Mouse (Mus musculus) limb, embryonic 11.5 days (tissue): ENCODE results near the gene Thtpa. TPM values are rescaled to one million over a fixed set of nuclear protein-coding genes. Genes with fewer than 3 reads are reported as not detected.

Experiments used
- ATAC-seq: fragments of 200-750 bp; cut with Nextera tagmentation; 2 replicates; pipeline ENCODE4 v1.8.0; 2017; ENCODE audit warnings: low read depth; ENCODE audit not compliant: insufficient number of reproducible peaks, low FRiP score, low TSS enrichment
- DNase-seq: peaks from one replicate; pipeline ENCODE4 v3.0.0-alpha.2; 2015; ENCODE audit warnings: low spot score
- H3K27ac ChIP-seq: fragments of 300-500 bp; sonication (generic); replicated peaks from 2 replicates; pipeline ENCODE4 v1.5.1; 2014; ENCODE audit warnings: low read depth, mild to moderate bottlenecking, low read length
- H3K27me3 ChIP-seq: fragments of 300-500 bp; sonication (generic); 2 replicates; pipeline ENCODE4 v1.6.1; 2014; ENCODE audit warnings: mild to moderate bottlenecking, low read length, mixed read lengths; ENCODE audit not compliant: control insufficient read depth, insufficient read depth
- H3K36me3 ChIP-seq: fragments of 300-500 bp; sonication (generic); 2 replicates; pipeline ENCODE4 v1.6.1; 2014; ENCODE audit warnings: mild to moderate bottlenecking, low read length, moderate library complexity, mixed read lengths; ENCODE audit not compliant: control insufficient read depth, insufficient read depth
- H3K4me1 ChIP-seq: fragments of 300-500 bp; sonication (generic); 2 replicates; pipeline ENCODE4 v1.6.1; 2014; ENCODE audit warnings: low read length, mixed read lengths; ENCODE audit not compliant: control insufficient read depth, insufficient read depth
- H3K4me2 ChIP-seq: fragments of 300-500 bp; sonication (generic); 2 replicates; pipeline ENCODE4 v1.6.1; 2014; ENCODE audit warnings: low read depth, mild to moderate bottlenecking, moderate library complexity; ENCODE audit not compliant: severe bottlenecking
- H3K4me3 ChIP-seq: fragments of 300-500 bp; sonication (generic); 2 replicates; pipeline ENCODE4 v1.5.1; 2014; ENCODE audit warnings: low read depth, low read length
- H3K9ac ChIP-seq: fragments of 300-500 bp; sonication (generic); 2 replicates; pipeline ENCODE4 v1.6.1; 2014; ENCODE audit warnings: mild to moderate bottlenecking, low read length
- H3K9me3 ChIP-seq: fragments of 300-500 bp; sonication (generic); 2 replicates; pipeline ENCODE4 v1.6.1; 2016; ENCODE audit warnings: low read length; ENCODE audit not compliant: control insufficient read depth
- WGBS: fragments of 180-500 bp; shearing (Covaris S2); extraction: QIAGEN DNeasy Blood & Tissue Kit; methylation state at CpG from one replicate; pipeline ENCODE4 v1.1.7; 2014; 5-methylcytosine and 5-hydroxymethylcytosine counted together
- polyA plus RNA-seq: library from polyadenylated mRNA; unstranded; fragments of >200 nt; fragmentation: Nextera tagmentation; extraction: Ambion mirVana; gene quantifications from 2 replicates; pipeline ENCODE4 v1.2.1, GENCODE M21; 2014

Thtpa gene
- polyA plus RNA-seq, 1 experiment from 2014 or later = 23.1 TPM

DNA sequence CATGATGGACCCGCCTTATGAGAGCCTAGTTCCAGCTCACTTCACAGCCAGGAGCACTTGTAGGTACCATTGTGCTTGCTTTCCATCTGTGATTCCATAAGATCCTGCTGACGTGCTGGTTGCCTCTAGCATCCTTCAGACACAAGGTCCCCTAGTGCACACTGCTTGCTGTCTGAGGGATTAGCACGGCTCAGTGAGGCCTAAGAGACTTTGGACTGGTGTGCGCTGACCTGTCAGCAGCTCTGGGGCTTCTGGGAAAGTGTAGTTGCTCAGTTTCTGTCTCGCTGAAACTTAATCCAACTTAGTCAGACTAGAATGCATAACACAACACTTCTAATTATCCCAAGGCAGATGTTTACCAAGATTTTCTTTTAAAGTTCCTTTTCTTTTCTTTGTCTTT is 34.7 kb upstream of the Thtpa start:
- Histone ChIP-seq H3K36me3 (no peaks in the 10 kb centered on the region), H3K27me3 (peaks cover 4% of the 10 kb centered on the region; the same call in 1 of the 2 replicates), H3K9me3 (no peaks in the 10 kb centered on the region), H3K4me3 (no peak overlapping the region), H3K27ac (no peak overlapping the region), H3K9ac (no peak overlapping the region), H3K4me1 (peaks cover 11% of the 10 kb centered on the region), H3K4me2 (no peak overlapping the region)
- DNase-seq (no peak), ATAC-seq (no peak)
- WGBS = 77% methylated on average over 5 of the region's 5 CpGs

DNA sequence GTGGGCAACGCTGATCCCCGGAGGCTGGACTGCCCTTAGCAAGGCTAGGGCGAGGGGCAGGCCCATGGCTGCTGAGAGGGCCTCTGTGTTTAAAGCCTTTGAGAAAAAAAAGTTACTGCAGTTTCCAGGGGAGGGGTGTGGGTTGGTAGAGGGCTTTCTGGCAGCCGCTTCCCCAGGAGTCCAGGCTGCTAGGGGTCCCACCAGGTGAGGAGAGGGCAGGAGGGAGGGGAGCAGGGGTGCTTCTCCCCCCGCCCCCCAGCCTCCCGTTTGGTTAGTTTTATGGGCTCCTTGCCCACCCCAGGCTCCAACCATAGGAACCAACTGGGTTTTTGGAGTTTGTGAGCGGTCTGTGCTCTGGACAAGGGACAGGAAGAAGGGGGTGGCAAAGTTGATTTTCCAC is 32.7 kb upstream of the Thtpa start:
- Histone ChIP-seq H3K4me3 (no peak overlapping the region), H3K9me3 (no peaks in the 10 kb centered on the region), H3K4me2 (peak overlapping the region; percentile 25; the same call in 1 of the 2 replicates), H3K9ac (no peak overlapping the region), H3K4me1 (peaks cover 11% of the 10 kb centered on the region), H3K27me3 (peaks cover 4% of the 10 kb centered on the region; the same call in 1 of the 2 replicates), H3K36me3 (peaks cover 3% of the 10 kb centered on the region), H3K27ac (0 out of 2 replicates have a peak overlapping the region, but pooled peaks have one; percentile 18)
- 0 out of 2 replicates have a peak, but pooled peaks have one; percentile 44 for ATAC-seq
- DNase-seq = no peak
- 35% methylated on average over 7 of the region's 7 CpGs for WGBS

DNA sequence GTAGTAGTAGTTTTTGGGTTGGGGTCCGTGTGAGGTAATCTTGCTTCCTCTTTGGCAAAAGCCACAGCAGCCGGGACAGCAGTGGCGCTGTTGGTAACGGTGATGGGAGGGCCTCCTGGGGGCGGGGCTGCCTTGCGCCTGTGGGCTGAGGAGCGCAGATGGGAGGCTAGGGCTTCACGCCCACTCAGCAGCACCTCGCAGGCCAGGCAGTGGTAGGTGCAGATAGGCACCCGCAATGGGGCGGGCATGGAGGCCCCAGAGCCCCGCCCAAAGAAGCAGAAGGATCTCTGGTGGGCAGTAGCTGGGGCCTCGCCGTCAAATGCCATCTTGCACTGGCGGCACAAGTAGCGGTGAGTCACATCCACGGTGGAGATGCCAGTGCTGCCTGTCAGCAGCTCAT is 32.0 kb upstream of the Thtpa start:
- peak; percentile 69 for DNase-seq
- Histone ChIP-seq H3K4me3 (no peak overlapping the region), H3K4me2 (peak overlapping the region; percentile 36), H3K9ac (no peak overlapping the region), H3K4me1 (peaks cover 11% of the 10 kb centered on the region), H3K27me3 (peaks cover 4% of the 10 kb centered on the region; the same call in 1 of the 2 replicates), H3K36me3 (peaks cover 4% of the 10 kb centered on the region), H3K9me3 (no peaks in the 10 kb centered on the region), H3K27ac (no peak overlapping the region)
- peak; percentile 41; the same call in 1 of the 2 replicates for ATAC-seq
- WGBS = 10% methylated on average over 17 of the region's 17 CpGs

DNA sequence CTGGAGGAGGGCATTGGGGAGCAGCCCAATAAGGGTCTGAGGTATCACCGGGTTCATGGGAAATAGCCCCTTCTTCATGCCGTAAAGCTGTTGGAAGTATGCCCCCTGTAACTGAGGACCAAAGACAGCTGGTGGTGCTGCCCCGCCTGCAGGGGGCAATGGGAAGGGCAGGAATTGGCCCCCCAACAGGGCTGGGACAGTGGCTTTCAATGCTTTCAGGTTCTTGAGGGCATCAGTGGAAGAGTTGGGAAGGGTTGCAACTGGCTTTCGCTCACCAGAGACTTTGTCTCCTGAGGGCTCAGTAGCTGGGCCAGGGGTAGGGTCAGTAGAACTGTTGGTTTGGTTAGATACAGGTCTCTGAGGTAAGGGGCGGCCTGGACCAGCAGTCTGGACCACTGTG is 31.5 kb upstream of the Thtpa start:
- no peak overlapping the region for H3K27ac ChIP-seq
- no peak overlapping the region for H3K4me3 ChIP-seq
- H3K36me3 ChIP-seq = peaks cover 5% of the 10 kb centered on the region
- 84% methylated on average over 5 of the region's 5 CpGs for WGBS
- peaks cover 4% of the 10 kb centered on the region; the same call in 1 of the 2 replicates for H3K27me3 ChIP-seq
- no peak for DNase-seq
- no peak overlapping the region for H3K9ac ChIP-seq
- H3K9me3 ChIP-seq = no peaks in the 10 kb centered on the region
- no peak for ATAC-seq
- H3K4me1 ChIP-seq = peaks cover 11% of the 10 kb centered on the region
- H3K4me2 ChIP-seq = no peak overlapping the region

DNA sequence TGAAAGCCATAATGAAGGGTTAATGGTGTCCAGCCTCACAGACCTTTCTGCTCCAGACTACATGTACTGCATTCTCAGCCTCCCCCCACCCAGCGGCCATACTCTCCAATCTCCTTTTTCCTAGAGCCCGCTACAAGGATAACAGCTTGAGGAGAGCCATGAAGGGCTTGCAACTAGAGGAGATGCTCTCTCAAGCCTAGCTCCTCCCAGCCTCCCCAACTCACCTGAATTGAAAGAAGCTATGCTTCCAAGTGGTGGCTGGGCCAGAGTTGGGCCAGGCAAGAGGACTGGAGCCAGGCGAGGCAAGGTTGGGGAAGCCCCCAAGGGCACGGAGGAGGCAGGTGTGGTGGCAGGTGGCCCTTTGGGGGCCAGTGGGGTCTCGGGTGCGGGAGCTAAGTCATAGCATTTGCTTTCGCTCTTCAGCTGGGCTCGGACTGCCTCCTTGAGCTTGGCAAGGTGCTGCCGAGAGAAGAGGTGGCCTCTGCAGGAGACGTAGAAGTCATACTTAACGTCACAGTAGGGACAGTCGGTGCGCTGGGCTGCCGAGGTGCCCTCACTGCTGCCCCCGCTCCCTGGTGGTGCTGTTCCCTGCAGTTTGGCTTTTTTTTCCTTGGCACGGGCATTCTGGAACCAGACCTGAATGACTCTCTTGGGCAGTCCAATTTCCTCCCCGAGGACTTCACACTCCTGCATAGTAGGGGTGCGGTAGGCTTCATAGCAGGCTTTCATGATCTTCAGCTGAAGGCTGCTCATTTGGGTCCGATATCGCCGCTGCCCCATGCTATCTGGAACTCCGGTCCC is 30.8 kb upstream of the Thtpa start:
- Histone ChIP-seq H3K36me3 (peaks cover 5% of the 10 kb centered on the region), H3K4me3 (no peak overlapping the region), H3K4me1 (peaks cover 11% of the 10 kb centered on the region), H3K9ac (no peak overlapping the region), H3K27ac (no peak overlapping the region), H3K27me3 (peaks cover 4% of the 10 kb centered on the region; the same call in 1 of the 2 replicates), H3K9me3 (no peaks in the 10 kb centered on the region), H3K4me2 (no peak overlapping the region)
- DNase-seq = no peak
- no peak for ATAC-seq
- WGBS = 85% methylated on average over 22 of the region's 22 CpGs

DNA sequence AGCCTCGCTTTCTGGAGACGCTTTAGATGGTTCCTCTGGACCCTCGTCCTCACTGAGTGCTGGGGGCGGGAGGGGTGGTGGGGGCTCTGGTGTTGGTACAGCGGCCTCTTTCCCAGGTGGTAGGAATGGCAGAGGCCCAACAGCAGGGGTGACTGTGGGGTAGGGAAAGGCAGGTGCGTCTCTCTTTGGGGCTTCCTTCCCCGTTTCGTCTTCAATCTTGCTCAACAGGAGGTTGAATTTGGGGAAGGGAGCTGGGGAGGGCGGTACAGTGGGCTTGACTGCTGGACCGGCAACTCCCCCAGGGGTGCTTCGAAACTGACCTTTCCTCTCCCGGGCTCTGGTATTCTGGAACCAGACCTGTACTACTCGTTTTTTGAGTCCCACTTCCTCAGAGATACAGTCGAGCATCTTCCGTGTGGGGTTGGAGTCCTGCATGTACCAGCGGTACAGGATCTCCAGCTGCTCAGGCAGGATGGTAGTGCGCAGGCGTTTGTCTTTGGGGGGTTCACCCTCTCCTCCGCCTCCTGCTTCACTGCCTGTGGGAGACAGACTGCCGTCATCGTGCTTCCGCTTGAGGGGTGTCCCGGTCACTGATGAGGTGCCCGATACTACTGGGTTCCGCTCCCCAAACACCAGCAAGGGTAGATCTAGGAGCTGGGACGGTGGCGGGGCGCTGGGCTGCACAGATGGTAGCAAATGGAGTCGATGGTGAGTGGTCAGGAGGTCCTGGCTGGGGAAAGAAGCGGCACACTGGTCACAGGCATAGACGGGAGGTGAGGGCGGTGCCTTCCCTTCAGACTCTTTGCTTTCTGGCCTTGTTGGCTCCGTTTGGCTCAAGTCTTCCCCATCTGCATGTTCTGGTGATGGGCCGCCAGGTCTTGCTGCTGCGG is 29.9 kb upstream of the Thtpa start:
- ATAC-seq = no peak
- H3K36me3 ChIP-seq = peaks cover 5% of the 10 kb centered on the region
- no peaks in the 10 kb centered on the region for H3K9me3 ChIP-seq
- WGBS = 68% methylated on average over 35 of the region's 35 CpGs
- no peak overlapping the region for H3K27ac ChIP-seq
- peaks cover 4% of the 10 kb centered on the region; the same call in 1 of the 2 replicates for H3K27me3 ChIP-seq
- peaks cover 11% of the 10 kb centered on the region for H3K4me1 ChIP-seq
- no peak overlapping the region for H3K4me2 ChIP-seq
- H3K9ac ChIP-seq = no peak overlapping the region
- H3K4me3 ChIP-seq = no peak overlapping the region
- DNase-seq = no peak

DNA sequence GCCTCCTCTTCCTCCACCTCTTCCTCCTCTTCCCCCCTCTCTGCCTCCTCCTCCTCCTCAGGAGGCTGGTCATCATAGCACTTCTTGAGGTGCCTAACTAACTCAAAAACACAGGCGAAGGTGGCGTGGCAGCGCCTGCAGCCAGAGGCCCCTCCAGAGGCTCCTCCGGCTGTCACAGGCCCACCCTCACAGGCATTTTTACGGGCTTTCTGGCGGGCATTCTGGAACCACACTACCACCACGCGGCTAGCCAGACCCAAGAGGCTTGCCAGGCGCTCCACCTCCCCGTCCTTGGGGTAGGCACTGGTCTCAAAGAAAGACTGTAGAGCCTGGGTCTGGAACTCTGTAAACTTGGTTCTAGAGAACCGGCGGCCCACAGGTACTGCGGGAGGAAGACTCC is 29.2 kb upstream of the Thtpa start:
- Histone ChIP-seq H3K4me1 (peaks cover 11% of the 10 kb centered on the region), H3K9ac (no peak overlapping the region), H3K4me2 (no peak overlapping the region), H3K27ac (no peak overlapping the region), H3K36me3 (peaks cover 5% of the 10 kb centered on the region), H3K4me3 (no peak overlapping the region), H3K9me3 (no peaks in the 10 kb centered on the region), H3K27me3 (peaks cover 4% of the 10 kb centered on the region; the same call in 1 of the 2 replicates)
- no peak for DNase-seq
- WGBS = 80% methylated on average over 13 of the region's 13 CpGs
- no peak for ATAC-seq

DNA sequence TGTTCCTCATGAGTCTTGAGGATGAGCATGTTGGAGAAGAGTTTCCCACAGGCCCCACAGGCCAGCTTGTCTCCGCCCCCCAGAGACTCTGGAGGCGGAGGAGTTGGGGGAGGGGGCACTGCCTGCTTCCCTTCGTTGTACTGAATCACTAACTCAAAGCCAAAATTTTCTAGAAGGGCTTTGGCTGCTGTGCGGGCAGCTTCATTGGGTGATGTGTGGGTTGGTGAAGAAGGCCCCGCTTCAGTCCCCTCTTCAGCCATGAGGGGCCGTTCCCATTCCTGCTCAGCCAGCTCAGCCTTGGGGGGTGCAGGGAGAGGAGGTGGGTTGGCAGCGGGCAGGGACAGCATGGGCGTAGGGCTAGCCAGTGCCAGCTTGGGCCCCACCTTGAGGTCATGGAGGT is 28.5 kb upstream of the Thtpa start:
- peaks cover 4% of the 10 kb centered on the region; the same call in 1 of the 2 replicates for H3K27me3 ChIP-seq
- H3K9ac ChIP-seq = no peak overlapping the region
- ATAC-seq (no peak), DNase-seq (no peak)
- H3K4me2 ChIP-seq = no peak overlapping the region
- H3K4me3 ChIP-seq = no peak overlapping the region
- WGBS = 95% methylated on average over 8 of the region's 8 CpGs
- no peak overlapping the region for H3K27ac ChIP-seq
- no peaks in the 10 kb centered on the region for H3K9me3 ChIP-seq
- H3K36me3 ChIP-seq = peaks cover 5% of the 10 kb centered on the region
- peaks cover 11% of the 10 kb centered on the region for H3K4me1 ChIP-seq
